Mouse (Mus musculus) forebrain, embryonic 16.5 days (tissue): ENCODE measurements around the gene Thegl. TPM values are rescaled to one million over a fixed set of nuclear protein-coding genes. Genes with fewer than 3 reads are reported as not detected.
"Not testable (repeated sequence)": the region's sequence is repeated elsewhere in the genome, so short reads cannot be mapped to it uniquely, and the experiment has no call there.

ENCODE experiments used
- ATAC-seq: fragments of 200-750 bp; cut with Nextera tagmentation; 2 replicates; pipeline ENCODE4 v1.8.0; 2017; ENCODE audit warnings: mild to moderate bottlenecking, moderate library complexity
- H3K27ac ChIP-seq: fragments of 300-500 bp; sonication (generic); 2 replicates; pipeline ENCODE4 v1.5.1; 2014; ENCODE audit warnings: low read length, control low read depth
- H3K27me3 ChIP-seq: fragments of 300-500 bp; sonication (generic); replicated peaks from 2 replicates; pipeline ENCODE4 v1.6.1; 2014; ENCODE audit warnings: low read length; ENCODE audit not compliant: control insufficient read depth, insufficient read depth
- H3K36me3 ChIP-seq: fragments of 300-500 bp; sonication (generic); 2 replicates; pipeline ENCODE4 v1.6.1; 2014; ENCODE audit not compliant: control insufficient read depth, insufficient read depth
- H3K4me1 ChIP-seq: fragments of 300-500 bp; sonication (generic); replicated peaks from 2 replicates; pipeline ENCODE4 v1.6.1; 2014; ENCODE audit warnings: low read length; ENCODE audit not compliant: control insufficient read depth, insufficient read depth
- H3K4me2 ChIP-seq: fragments of 300-500 bp; sonication (generic); 2 replicates; pipeline ENCODE4 v1.6.1; 2014; ENCODE audit warnings: mild to moderate bottlenecking, low read length, control low read depth
- H3K4me3 ChIP-seq: fragments of 300-500 bp; sonication (generic); replicated peaks from 2 replicates; pipeline ENCODE4 v1.5.1; 2014; ENCODE audit warnings: mild to moderate bottlenecking, low read length, control low read depth
- H3K9ac ChIP-seq: fragments of 300-500 bp; sonication (generic); replicated peaks from 2 replicates; pipeline ENCODE4 v1.6.1; 2014; ENCODE audit warnings: low read depth, low read length, control low read depth
- H3K9me3 ChIP-seq: fragments of 300-500 bp; sonication (generic); 2 replicates; pipeline ENCODE4 v1.6.1; 2016; ENCODE audit warnings: low read length; ENCODE audit not compliant: control insufficient read depth
- WGBS: fragments of 180-500 bp; shearing (Covaris S2); extraction: QIAGEN DNeasy Blood & Tissue Kit; methylation state at CpG from one replicate; pipeline ENCODE4 v1.1.7; 2014; 5-methylcytosine and 5-hydroxymethylcytosine counted together
- polyA plus RNA-seq: library from polyadenylated mRNA; unstranded; fragments of >200 nt; fragmentation: Nextera tagmentation; extraction: Ambion mirVana; gene quantifications from 2 replicates; pipeline ENCODE4 v1.2.1, GENCODE M21; 2015

Gene Thegl
- polyA plus RNA-seq = 0.25 and 0.80 TPM in 2 replicates

GRCm38 (mm10) chr5:77015544-77016482, at the start of gene Thegl:
Gene Thegl, plus strand, starts transcription at chr5:77016023.
- Histone ChIP-seq H3K4me1 (no peaks in the 10 kb centered on the region), H3K9ac (peak within 1 kb of the TSS; percentile 51), H3K4me3 (peak within 1 kb of the TSS; percentile 72), H3K36me3 (no peaks in the 10 kb centered on the region), H3K9me3 (no peaks in the 10 kb centered on the region), H3K27ac (no peak within 1 kb of the TSS), H3K4me2 (peak within 1 kb of the TSS; percentile 83), H3K27me3 (no peaks in the 10 kb centered on the region)
- peak; percentile 99 for ATAC-seq
- 6% methylated on average over 57 of the region's 57 CpGs for WGBS

- no peaks in the 10 kb centered on the region for H3K9me3 ChIP-seq
- no peak for ATAC-seq
- WGBS = 63% methylated on average over 5 of the region's 5 CpGs
- H3K27me3 ChIP-seq = no peaks in the 10 kb centered on the region
- peaks cover 9% of the 10 kb centered on the region for H3K4me1 ChIP-seq
- no peak overlapping the region for H3K4me3 ChIP-seq
- H3K9ac ChIP-seq = no peak overlapping the region
- no peak overlapping the region for H3K27ac ChIP-seq
- no peak overlapping the region for H3K4me2 ChIP-seq
- H3K36me3 ChIP-seq = peaks cover 6% of the 10 kb centered on the region
Measured at GRCm38 (mm10) chr5:76969250-76969649, 46.6 kb upstream of the Thegl start.

GRCm38 (mm10) chr5:76971115-76971514, 44.7 kb upstream of the Thegl start:
- not testable (repeated sequence) for H3K36me3 ChIP-seq, H3K9ac ChIP-seq, H3K9me3 ChIP-seq, H3K4me2 ChIP-seq, H3K4me3 ChIP-seq, ATAC-seq, H3K27ac ChIP-seq, H3K27me3 ChIP-seq
- H3K4me1 ChIP-seq = peaks cover 18% of the 10 kb centered on the region
- 92% methylated on average over 1 of the region's 1 CpGs for WGBS

- H3K27me3 ChIP-seq = no peaks in the 10 kb centered on the region
- peaks cover 19% of the 10 kb centered on the region for H3K4me1 ChIP-seq
- no peak overlapping the region; the same call in 1 of the 2 replicates for H3K9ac ChIP-seq
- H3K36me3 ChIP-seq = peaks cover 4% of the 10 kb centered on the region; the same call in 1 of the 2 replicates
- no peaks in the 10 kb centered on the region for H3K9me3 ChIP-seq
- ATAC-seq = no peak
- H3K4me3 ChIP-seq = peak overlapping the region; percentile 72
- H3K4me2 ChIP-seq = peak overlapping the region; percentile 74
- H3K27ac ChIP-seq = no peak overlapping the region
- WGBS = 68% methylated on average over 3 of the region's 3 CpGs
Measured at GRCm38 (mm10) chr5:76973488-76973887, 42.3 kb upstream of the Thegl start.

GRCm38 (mm10) chr5:76974207-76974553, 41.6 kb upstream of the Thegl start:
- peak overlapping the region; percentile 30; the same call in 1 of the 2 replicates for H3K27ac ChIP-seq
- whole genome bisulfite sequencing = 3% methylated on average over 17 of the region's 17 CpGs

GRCm38 (mm10) chr5:76974554-76975285, 41.1 kb upstream of the Thegl start, which contains the start of gene Srp72:
Gene Srp72, plus strand, starts transcription at chr5:76974683.
- Histone ChIP-seq H3K4me3 (peak within 1 kb of the TSS; percentile 72), H3K27me3 (no peaks in the 10 kb centered on the region), H3K4me1 (peaks cover 19% of the 10 kb centered on the region), H3K4me2 (peak within 1 kb of the TSS; percentile 91), H3K27ac (peak within 1 kb of the TSS; percentile 71), H3K9ac (peak within 1 kb of the TSS; percentile 75), H3K9me3 (no peaks in the 10 kb centered on the region), H3K36me3 (no peaks in the 10 kb centered on the region)
- ATAC-seq = peak; percentile 92
- WGBS = under 1% methylated on average over 60 of the region's 60 CpGs

More at GRCm38 (mm10) chr5:76974207-76974553, 41.6 kb upstream of the Thegl start:
- H3K36me3 ChIP-seq = no peaks in the 10 kb centered on the region; the same call in 1 of the 2 replicates
- H3K9ac ChIP-seq = peak overlapping the region; percentile 64
- H3K27me3 ChIP-seq = no peaks in the 10 kb centered on the region
- H3K4me1 ChIP-seq = peaks cover 19% of the 10 kb centered on the region
- H3K4me3 ChIP-seq = peak overlapping the region; percentile 72
- no peaks in the 10 kb centered on the region for H3K9me3 ChIP-seq
- peak; percentile 51 for ATAC-seq
- peak overlapping the region; percentile 74 for H3K4me2 ChIP-seq

- Histone ChIP-seq H3K9ac (no peak overlapping the region), H3K4me2 (peak overlapping the region; percentile 91), H3K4me3 (no peak overlapping the region), H3K27ac (no peak overlapping the region), H3K4me1 (peaks cover 19% of the 10 kb centered on the region), H3K36me3 (peaks cover 5% of the 10 kb centered on the region; the same call in 1 of the 2 replicates), H3K9me3 (no peaks in the 10 kb centered on the region), H3K27me3 (no peaks in the 10 kb centered on the region)
- no peak for ATAC-seq
- 91% methylated on average over 8 of the region's 8 CpGs for WGBS
Measured at GRCm38 (mm10) chr5:76975736-76976135, 40.1 kb upstream of the Thegl start.

GRCm38 (mm10) chr5:76984015-76984414, 31.8 kb upstream of the Thegl start:
- H3K4me1 ChIP-seq = no peaks in the 10 kb centered on the region
- H3K4me2 ChIP-seq = no peak overlapping the region
- peaks cover 40% of the 10 kb centered on the region for H3K36me3 ChIP-seq
- H3K27ac ChIP-seq = no peak overlapping the region
- H3K9ac ChIP-seq = no peak overlapping the region
- ATAC-seq = no peak
- H3K9me3 ChIP-seq = no peaks in the 10 kb centered on the region
- H3K27me3 ChIP-seq = no peaks in the 10 kb centered on the region
- H3K4me3 ChIP-seq = no peak overlapping the region
- 93% methylated on average over 11 of the region's 11 CpGs for WGBS

GRCm38 (mm10) chr5:76990789-76991188, 25.0 kb upstream of the Thegl start:
- no peak for ATAC-seq
- WGBS = 95% methylated on average over 3 of the region's 3 CpGs
- no peaks in the 10 kb centered on the region for H3K27me3 ChIP-seq
- no peak overlapping the region for H3K4me3 ChIP-seq
- H3K4me1 ChIP-seq = no peaks in the 10 kb centered on the region
- no peak overlapping the region for H3K27ac ChIP-seq
- no peaks in the 10 kb centered on the region for H3K9me3 ChIP-seq
- H3K36me3 ChIP-seq = peaks cover 49% of the 10 kb centered on the region
- H3K4me2 ChIP-seq = no peak overlapping the region
- H3K9ac ChIP-seq = no peak overlapping the region
